Mouse (Mus musculus): ENCODE results near the gene Ddx43.

Ddx43 gene

DNA sequence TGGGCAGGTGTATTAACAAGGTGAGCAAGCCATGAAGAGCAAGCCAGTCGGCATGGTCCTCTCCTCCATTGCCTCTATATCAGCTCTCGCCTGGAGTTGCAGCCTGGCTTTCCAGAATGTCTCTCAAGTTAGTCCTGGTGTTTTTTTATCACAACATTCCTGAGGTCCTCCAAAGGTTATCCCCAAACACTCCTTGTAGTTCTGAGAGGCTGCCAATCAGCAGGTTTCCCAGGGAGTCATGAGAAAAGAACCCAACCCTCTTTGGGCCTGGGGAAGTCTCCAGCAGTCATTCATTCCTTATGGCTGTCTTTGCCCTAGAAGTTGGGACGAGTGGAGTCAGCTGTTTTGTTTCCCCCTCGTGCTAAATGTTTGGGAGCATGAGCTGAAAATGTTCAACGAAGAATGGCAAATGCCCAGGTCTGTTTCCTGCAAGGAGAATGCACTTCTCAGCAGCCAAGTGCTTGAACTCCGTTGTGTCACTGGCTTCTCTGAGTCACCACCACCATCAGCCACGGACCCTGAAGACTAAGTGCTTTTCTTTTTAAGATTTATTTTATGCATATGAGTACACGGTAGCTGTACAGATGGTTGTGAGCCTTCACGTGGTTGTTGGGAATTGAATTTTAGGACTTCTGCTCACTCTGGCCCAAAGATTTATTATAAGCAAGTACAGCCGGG is 22.6 kb upstream of the Ddx43 start:
- in situ Hi-C loops (cut with MseI, MboI) = no loop called here

DNA sequence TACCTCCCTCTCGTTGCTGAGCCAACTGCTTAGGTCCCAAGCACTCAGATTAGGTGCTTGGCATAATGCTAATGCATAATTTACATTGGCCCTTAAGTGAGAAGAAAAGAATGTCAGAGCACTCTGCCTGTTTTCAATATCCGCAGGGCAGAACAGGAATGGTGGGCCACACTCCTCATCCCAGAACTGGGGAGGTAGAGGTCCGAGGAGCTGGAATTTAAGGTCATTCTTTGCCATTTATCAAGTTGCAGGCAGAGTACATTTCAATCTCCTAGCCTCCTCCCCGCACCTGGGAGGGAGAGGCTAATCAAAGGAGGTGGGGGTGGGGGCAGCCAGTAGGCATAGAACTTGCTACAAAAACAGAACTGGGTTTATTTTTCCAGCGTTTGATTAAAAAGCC is 21.2 kb upstream of the Ddx43 start:
- in situ Hi-C loops (cut with MseI, MboI) = no loop called here

DNA sequence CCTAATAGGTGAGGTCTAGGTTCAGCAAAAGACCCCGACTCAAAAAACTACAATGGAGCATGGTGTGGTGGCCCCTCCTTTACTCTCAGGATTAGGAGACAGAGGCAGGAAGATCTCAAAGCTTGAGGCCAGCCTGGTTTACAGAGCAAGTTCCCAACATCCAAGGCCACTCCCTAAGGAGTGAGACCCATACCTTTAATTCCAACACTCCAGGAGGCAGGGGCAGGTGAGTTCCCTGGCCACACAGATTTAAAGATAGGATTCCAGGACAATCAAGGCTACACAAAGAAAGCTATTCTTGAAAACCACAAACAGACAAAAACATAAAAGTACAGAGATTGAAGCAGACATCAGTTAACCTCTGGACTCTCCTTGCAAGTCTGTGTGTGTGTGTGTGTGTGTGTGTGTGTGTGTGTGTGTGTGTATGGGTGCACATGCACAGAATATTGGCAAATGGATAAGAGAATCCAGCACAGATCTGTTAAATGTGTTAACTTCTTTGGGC is 20.6 kb upstream of the Ddx43 start:
- in situ Hi-C loops (cut with MseI, MboI) = no loop called here

DNA sequence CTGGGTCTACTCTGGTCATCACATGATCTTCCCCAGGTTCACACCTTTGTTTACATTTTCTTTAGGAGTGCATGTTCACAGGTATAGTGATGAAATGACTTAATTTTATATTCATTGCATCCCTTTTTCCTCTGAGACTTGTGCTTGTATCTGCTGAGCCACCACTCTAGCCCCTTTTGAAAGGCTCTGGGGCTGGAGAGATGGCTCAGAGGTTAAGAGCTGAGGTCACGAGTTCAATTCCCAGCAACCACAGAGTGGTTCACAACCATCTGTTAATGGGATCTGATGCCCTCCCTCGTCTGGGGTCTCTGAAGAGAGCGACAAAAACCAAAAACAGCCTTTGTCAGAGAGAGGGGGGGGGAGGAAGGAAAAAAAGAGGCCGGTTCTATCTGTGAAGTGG is 20.1 kb upstream of the Ddx43 start:
- in situ Hi-C loops (cut with MseI, MboI) = no loop called here

DNA sequence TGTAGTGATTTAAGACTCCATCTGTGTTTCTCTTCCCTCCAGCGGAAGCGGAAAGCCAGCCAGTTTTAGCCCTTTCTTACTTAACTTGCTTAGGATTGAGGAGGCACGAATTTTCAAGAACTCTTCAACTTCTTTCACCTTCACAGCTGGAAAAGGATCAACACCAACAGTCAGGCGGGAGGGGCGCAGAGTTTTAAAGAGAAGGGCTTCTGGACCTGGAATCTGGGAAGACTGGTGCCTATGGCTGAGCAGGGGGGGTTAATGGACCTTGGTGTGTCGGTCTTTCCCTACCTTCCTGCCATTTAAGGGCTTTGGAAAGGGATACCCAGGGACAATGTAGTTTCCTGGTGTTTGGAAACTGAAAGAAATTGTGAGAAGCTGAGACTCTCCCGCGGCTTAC is 18.0 kb upstream of the Ddx43 start:
- in situ Hi-C loops (cut with MseI, MboI) = no loop called here

DNA sequence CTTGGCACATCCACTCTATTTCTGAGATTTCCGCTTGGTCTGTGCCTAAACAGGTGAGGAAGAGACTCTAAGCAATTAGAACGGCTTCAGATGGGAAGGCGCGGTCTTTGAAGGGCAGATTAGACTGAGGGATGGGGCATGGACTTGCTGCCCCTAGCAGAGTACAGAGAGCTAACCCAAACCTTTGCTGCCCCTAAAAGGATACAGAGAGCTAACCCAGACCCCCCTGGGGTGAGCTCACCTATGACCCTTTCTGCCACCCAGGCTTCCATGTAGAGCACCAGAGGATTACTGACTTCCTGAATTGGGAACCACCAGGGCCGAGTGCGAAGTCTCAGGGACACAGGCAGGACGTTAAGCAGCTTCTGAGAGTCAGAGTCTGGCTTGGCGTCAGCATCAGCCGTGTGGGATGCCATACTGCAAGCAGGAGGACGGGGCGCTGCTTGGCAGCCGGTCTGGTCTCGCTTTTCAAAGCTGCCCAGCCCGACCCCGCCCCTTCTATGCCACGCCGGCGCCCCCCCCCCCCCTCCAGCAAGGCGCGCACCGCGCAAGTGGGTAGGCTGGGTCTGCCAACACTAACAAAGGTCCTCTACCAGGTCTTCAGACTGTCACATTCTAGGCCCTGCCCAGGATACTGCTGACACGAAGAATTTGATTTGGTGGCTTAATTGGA is 17.3 kb upstream of the Ddx43 start, which contains the start of gene Ooep:
Ooep (minus strand) TSS at position 613 of the 673 bp plus-strand sequence.
- in situ Hi-C loops (cut with MseI, MboI) = no loop called here

DNA sequence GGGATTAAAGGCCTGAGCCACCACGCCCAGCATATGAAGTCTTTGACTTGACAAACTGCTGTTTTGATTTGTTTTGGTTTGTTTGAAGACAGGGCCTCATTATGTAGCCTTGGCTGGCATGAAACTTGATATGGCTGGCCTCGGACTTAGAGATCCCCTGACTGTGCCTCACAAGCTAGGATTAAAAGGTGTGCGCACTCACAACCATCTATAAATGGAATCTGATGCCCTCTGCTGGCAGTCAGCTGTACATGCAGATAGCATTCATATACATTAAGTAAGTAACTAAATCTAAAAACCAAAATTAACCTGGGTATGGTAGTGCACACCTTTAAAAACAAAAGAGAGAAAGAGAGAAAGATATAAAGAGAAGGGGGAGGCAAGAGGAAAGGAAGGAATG is 9.7 kb upstream of the Ddx43 start:
- in situ Hi-C loops (cut with MseI, MboI) = no loop called here

DNA sequence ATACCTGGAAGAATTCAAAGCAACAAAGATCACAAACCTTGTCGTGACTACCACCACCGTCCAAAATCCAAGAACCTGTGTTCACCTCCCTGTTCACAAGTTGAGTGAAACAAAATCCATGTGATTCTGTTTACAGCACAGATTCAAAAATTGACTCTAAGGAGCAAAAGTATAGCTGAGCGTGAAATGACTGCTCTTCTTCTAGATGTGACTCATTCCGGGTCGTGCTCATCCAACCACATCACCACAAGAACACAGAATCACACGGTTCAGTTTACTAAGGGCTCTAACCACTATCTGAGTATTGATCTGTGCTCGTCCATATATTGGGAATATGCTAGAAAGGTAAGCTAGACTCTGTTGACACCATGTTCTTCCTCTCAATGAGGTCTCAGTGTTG is 8.6 kb upstream of the Ddx43 start:
- in situ Hi-C loops (cut with MseI, MboI) = no loop called here

DNA sequence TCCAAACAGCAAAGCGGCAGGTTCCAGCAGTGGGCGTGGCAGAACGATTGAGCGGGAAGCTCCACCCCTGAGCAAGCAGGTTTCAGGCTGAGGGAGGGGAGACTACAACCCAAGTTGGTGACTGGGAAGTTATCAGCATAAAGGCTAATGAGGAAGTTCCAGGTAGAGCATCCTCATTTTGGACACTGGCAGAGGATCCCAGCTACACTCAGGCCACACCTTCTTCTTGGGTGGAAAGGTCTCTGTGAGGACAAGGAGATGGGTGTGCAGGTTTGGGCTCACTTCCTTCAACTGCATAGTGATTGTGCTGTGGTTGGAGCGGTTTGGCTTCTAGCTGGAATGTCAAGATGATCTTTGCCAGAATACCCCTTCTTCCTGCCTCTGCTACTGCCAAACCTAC is 5.6 kb upstream of the Ddx43 start:
- in situ Hi-C loops (cut with MseI, MboI) = loop anchor here in 1 of 2 experiments (5.0 kb wide), 1 partner anchor 33 kb away; the partner anchor contains the start of gene Gsta2

DNA sequence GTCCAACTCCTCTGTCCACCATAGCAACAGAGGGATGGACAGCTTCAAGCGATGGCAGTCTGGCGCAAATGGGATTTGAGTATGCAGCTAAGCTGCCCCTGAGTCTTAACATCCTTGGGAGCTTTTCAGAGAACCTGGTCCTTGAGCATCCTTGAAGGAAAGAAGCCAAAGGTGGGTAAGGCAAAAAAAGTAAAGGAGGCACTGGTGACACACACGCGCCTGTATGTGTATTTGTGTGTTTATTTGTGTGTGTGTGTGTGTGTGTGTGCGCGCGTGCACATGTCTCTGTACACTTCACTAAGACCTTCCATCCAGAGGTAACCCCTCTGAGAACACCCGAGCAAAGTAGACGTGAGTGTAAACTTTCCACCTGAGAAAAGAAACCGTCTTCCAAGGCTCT is 1.8 kb upstream of the Ddx43 start:
- in situ Hi-C loops (cut with MseI, MboI) = loop anchor here in 1 of 2 experiments (5.0 kb wide), 1 partner anchor 36 kb away; the partner anchor contains the start of gene Gsta2

DNA sequence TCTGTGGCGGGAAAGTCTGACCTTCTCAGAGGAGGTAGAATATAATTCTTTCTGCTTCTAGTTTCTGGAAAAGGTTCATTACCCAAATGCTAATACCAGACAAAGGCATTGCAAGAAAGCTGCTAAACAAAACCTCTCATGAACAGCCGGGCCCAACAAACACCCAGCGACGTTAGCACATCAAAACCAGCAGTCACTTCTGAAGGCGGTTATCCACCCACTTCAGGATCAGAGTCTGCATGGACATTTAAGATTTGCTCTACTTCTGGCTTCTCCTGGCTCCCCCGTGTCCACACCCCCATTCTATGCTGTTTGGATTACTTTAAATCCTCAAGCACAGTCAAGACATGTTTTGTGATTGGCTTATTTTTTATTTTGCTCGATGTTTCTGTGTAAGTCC is 975 bp upstream of the Ddx43 start:
- in situ Hi-C loops (cut with MseI, MboI) = loop anchor here in 1 of 2 experiments (5.0 kb wide), 1 partner anchor 37 kb away; the partner anchor contains the start of gene Gsta2

DNA sequence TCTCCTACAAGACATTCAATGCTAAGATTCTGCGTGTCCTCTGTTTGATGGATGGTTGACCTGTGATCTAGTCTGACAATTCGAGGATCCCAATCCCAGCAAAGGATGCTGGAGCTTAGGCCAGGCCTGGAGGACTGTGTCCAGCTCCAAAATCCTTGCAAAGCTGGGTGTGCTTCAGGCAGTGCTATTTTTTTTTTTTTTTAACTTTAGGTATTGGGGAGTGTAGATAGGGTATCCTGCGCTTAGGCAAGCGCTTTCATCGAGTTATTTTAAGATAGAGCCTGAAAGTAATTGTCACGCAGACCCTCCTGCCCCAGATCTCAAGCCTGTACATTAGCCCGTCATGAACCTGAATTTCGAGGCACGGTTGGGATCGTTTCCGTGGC is 340 bp upstream of the Ddx43 start:
- in situ Hi-C loops (cut with MseI, MboI) = no loop called here

DNA sequence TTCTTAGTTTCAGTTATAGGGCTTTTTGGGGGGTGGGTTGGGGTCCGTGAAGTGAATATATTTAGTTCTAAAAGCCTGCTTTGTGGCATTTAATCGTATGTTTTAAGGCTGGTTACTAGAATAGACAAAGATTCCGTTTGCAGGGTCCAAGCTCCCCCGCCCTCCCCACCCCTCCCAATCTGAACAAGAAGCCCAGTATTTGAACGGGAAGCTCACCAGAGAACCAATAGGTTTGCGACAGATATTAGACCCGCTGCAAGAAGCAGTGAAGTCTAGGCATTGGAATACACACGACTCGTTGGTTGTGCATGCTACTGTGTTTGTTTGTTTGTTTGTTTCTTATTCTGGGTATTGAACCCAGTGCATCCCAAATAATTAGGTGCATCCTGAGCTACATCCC is 940 bp downstream of the Ddx43 start:
- in situ Hi-C loops (cut with MseI, MboI) = no loop called here

DNA sequence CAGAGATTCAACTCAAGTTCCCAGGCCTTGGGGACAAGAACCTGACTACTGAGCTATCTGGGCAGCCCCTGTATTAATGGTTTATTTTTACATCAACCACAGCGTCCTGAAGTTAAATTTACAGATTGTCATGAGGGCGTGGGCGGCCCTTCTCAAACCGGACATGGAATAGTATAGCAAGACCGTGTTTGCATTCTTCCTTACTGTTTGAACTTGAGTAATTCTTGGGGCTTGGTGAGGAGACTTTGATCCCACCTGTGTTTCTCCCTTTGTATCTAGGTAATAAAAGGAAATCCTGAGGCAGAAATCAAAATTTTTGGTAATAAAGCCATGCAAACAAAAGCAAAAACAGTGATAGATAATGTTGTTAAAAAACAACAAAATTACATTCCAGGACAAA is 5.0 kb downstream of the Ddx43 start:
- in situ Hi-C loops (cut with MseI, MboI) = no loop called here

DNA sequence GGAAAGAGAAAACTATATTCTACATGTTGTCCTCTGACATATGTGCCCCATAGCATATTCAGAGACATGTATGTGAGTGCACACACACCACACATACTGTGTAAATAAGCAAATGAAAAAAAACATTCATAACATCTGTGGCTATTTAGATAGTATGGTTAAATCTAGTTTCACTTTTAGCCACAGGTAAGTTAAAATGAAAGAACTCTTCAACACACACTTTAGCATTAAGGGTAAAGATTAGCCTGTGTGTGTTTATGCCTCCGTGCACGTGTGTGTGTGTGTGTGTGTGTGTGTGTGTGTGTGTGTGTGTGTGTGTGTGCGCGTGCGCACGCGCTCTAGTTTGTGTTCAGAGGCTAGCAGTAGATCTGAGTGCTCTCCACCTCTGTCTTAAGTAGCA is 6.0 kb downstream of the Ddx43 start:
- in situ Hi-C loops (cut with MseI, MboI) = no loop called here

DNA sequence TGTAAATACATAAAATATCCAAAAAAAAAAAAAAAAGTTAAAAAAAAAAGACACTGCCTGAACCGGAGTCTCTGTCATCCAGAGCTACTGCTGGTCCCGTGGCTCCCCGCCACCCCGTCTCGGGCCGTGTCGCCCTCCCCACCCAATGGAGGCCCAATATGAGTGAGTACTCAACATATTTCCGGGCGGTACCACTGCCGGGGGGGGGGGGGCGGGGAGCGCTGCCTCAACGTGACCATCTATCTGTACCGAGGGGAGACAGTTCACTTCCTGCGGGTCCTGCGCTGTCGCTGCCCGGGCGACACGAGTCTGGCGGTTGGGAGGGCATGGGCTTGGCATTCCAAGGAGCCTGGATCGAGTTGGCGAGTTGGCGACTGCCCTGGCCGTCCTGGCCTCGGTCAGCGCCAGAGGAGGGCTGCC is 31.8 kb downstream of the Ddx43 start:
- in situ Hi-C loops (cut with MseI, MboI) = no loop called here

DNA sequence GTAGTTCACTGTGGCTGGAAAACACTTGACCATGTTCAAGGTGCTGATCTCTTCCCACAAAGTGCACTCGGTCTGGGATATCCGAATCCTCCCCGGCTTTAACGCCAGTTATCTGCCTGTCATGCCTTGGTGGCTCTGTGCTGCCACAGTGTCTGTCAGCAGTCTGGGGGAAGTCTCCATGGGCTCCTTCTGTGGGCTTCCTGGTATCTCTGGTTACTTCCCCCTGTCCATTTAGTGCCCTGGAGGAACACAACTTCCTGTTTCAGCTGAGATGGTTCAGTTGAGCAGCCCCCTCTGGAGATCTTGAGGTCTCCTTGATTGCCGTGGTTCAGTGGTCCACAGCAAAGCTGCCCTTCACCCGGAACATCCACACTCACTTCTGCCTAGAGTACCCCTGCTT is 32.6 kb downstream of the Ddx43 start:
- in situ Hi-C loops (cut with MseI, MboI) = no loop called here

DNA sequence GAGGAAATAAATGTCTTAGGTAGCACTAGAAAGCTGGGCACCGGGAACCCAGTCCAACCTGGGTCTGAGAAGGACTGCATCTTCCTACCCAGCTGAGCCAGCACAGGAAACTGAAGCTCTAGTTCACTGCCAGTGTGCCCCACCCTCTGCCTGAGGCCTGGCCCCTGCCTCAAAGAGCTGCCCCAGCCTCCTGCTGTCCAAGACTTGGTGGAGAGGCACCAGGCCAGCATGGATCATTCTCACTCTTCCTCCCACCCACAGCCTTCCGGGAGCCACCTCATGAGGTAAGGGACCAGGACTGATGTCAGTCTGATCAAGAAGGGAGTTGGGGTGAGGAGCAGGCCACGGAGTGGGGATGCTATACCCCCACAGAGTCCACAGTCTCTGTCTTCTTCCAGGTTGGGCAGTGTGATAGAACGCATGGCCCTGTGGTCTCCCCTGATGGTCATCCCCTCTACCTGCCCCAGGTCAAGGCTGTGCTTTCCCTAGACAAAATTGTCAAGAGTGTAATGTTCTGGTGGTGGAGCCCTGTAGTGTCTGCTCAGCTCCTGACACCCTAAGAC is 33.4 kb downstream of the Ddx43 start:
- in situ Hi-C loops (cut with MseI, MboI) = no loop called here

DNA sequence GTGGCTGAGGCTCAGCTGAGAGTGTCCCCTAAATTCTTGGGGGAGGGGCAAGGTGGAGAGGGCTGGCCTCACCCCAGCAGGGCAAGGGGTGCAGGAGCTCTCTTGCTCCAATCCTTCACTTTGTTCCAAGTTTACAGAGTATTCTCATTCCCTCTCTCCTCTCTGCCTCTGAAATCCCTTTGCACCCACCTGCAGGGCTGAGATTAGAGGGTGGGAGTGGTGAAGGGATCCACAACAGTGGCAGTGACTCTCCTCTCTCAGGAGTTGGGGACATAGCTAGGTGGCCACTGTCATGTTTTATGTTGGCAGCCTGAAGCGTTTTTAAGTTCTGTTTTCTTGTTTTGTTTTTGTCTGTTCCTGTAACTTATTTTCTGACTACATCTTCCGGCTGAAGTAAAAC is 34.0 kb downstream of the Ddx43 start:
- in situ Hi-C loops (cut with MseI, MboI) = no loop called here

DNA sequence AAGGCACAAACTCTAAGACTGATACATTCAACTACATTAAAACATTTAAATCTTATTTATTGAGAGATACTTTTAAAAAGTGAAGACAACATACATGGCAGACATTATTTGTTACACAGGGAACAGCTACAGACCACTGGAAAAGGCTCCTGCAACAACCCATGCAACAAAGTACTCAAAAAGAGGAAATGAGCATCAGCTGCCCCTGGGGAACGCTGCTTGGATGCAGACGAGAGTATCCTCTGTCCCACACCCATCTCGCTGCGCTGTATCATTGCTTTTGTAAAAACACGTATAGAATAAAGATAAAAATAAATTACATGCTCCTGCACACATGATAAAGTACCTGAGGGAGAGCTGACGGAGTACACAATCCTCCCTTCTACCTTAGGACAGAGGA is 34.9 kb downstream of the Ddx43 start:
- in situ Hi-C loops (cut with MseI, MboI) = no loop called here

DNA sequence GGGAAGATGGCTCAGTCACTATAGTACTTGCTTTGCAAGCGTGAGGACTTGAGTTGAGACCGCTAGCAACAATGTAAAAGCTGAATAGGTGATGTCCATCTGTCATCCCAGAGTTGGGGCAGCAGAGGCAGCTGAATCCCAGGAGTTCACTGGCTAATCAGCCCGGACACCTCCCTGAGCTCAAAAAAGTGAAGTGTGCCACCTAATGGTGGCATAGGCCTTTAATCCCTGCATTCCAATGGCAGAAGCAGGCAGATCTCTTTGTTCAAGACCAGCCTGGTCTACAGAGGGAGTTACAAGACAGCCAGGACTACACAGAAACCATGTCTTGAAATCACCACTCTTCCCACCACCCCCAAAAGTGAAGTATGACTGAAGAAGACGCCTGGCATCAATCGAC is 36.9 kb downstream of the Ddx43 start:
- in situ Hi-C loops (cut with MseI, MboI) = no loop called here

DNA sequence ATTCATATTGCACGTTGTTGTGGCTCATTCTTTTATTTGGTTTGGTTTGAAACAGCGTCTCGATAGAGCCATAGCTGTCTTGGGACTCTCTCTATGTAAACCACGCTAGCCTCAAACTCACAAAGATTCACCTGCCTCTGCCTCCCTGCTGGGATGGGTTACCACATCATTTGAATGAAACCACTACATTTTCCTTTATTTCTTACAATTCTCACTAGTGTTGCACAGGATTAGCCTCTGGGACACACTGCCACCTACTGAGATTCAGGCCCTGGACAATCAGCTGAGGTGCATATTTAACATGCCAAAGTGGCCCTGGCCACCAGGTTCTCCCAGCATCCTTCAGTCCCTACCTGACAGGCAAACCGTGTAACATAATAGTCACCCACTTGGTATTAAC is 43.8 kb downstream of the Ddx43 start:
- in situ Hi-C loops (cut with MseI, MboI) = no loop called here

DNA sequence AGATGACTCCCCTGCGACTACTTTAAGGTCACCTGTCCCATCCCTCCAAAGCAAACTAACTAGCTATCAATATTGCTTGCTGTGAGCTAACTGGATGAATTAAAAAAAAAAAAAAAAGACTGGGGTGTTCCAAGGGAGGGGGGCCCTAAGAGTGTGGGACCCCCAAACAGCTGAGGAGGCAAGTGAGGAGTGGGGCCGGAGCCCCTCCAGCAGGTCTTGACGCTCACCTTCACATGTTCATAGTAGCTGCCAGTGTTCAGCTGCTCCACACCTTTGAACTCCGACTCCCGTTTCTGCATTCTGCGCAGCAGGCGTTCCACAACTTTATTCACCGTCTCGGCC is 46.6 kb downstream of the Ddx43 start:
- in situ Hi-C loops (cut with MseI, MboI) = no loop called here
